Mouse (Mus musculus) spleen, adult 2 months (tissue): ENCODE measurements at regions not wholly inside any gene's neighbourhood (a gene's known extent, or its start where the extent isn't known, plus 50 kb on each side); places are given as distances from the start of the nearest gene placed in this dataset.

Experiments used
- DNase-seq, 2 experiments: peaks; one replicate each; pipeline versions ENCODE4 v3.0.0 to v3.0.0-alpha.2; 2012 to 2021; ENCODE audit warnings: low spot score in 2 of 2, low read depth in 1 of 2
- H3K27ac ChIP-seq: fragments of 200-500 bp; 2 replicates; pipeline ENCODE4 v1.5.1; 2012; ENCODE audit warnings: low read length, inconsistent platforms; ENCODE audit not compliant: insufficient read depth
- H3K27me3 ChIP-seq: fragments of 200-500 bp; 2 replicates; pipeline ENCODE4 v1.6.1; 2012; ENCODE audit warnings: mild to moderate bottlenecking, moderate library complexity, low read length, inconsistent platforms; ENCODE audit not compliant: control insufficient read depth, insufficient read depth
- H3K36me3 ChIP-seq: fragments of 200-500 bp; 2 replicates; pipeline ENCODE4 v1.6.1; 2012; ENCODE audit warnings: mild to moderate bottlenecking, low read length, inconsistent platforms; ENCODE audit not compliant: control insufficient read depth, insufficient read depth
- H3K4me1 ChIP-seq: fragments of 200-500 bp; 2 replicates; pipeline ENCODE4 v1.6.1; 2011; ENCODE audit warnings: inconsistent platforms; ENCODE audit not compliant: control insufficient read depth, insufficient read depth, insufficient read length
- H3K4me3 ChIP-seq: fragments of 200-500 bp; 2 replicates; pipeline ENCODE4 v1.5.1; 2011; ENCODE audit warnings: mild to moderate bottlenecking, inconsistent platforms; ENCODE audit not compliant: insufficient read depth, insufficient read length; ENCODE audit errors: extremely low read depth
- CTCF ChIP-seq: fragments of 200-500 bp; IDR thresholded peaks from 2 replicates; pipeline ENCODE4 v1.5.1; 2011; ENCODE audit warnings: mild to moderate bottlenecking, inconsistent platforms; ENCODE audit not compliant: insufficient read depth, insufficient read length, insufficient replicate concordance; ENCODE audit errors: extremely low read depth
- POLR2A ChIP-seq: fragments of 200-500 bp; IDR thresholded peaks from 2 replicates; pipeline ENCODE4 v1.6.1; 2011; ENCODE audit warnings: low read depth, low read length, inconsistent platforms
- WGBS: fragments of 180-500 bp; shearing (Covaris S2); methylation state at CpG from one replicate; pipeline ENCODE4 v1.1.7; 2018; 5-methylcytosine and 5-hydroxymethylcytosine counted together

- no peak overlapping the region for H3K27ac ChIP-seq
- H3K27me3 ChIP-seq, result no peaks in the 10 kb centered on the region
- DNase-seq, result no peak
- H3K4me1 ChIP-seq, result no peaks in the 10 kb centered on the region
- H3K36me3 ChIP-seq, result no peaks in the 10 kb centered on the region
- 88% methylated on average over 11 of the region's 11 CpGs for WGBS
- no peak overlapping the region for H3K4me3 ChIP-seq
- TF ChIP-seq CTCF (no peak), POLR2A (no peak)
These were observed 96.6 kb upstream of the Gjb5 start for GRCm38 (mm10) chr4:127454511-127455119.

- Histone ChIP-seq H3K27ac (no peak overlapping the region), H3K4me1 (no peaks in the 10 kb centered on the region), H3K36me3 (no peaks in the 10 kb centered on the region), H3K4me3 (no peak overlapping the region), H3K27me3 (no peaks in the 10 kb centered on the region)
- TF ChIP-seq CTCF, result no peak
- 84% methylated on average over 8 of the region's 8 CpGs for WGBS
- no peak for DNase-seq
These were observed 94.1 kb upstream of the Gjb5 start for GRCm38 (mm10) chr4:127452081-127452480.

GRCm38 (mm10) chr4:127445300-127445699, 87.3 kb upstream of the Gjb5 start:
- Histone ChIP-seq H3K4me1 (no peaks in the 10 kb centered on the region), H3K4me3 (no peak overlapping the region), H3K27ac (no peak overlapping the region), H3K36me3 (no peaks in the 10 kb centered on the region), H3K27me3 (no peaks in the 10 kb centered on the region)
- TF ChIP-seq CTCF (no peak), POLR2A (no peak)
- no peak for DNase-seq
- 67% methylated on average over 3 of the region's 3 CpGs for WGBS

- no peak overlapping the region for H3K4me3 ChIP-seq
- H3K27me3 ChIP-seq, result no peaks in the 10 kb centered on the region
- WGBS, result 81% methylated on average over 1 of the region's 1 CpGs
- DNase-seq, result no peak
- no peak for TF ChIP-seq POLR2A
- no peak for TF ChIP-seq CTCF
- H3K36me3 ChIP-seq, result no peaks in the 10 kb centered on the region
- no peaks in the 10 kb centered on the region for H3K4me1 ChIP-seq
- H3K27ac ChIP-seq, result no peak overlapping the region
These were observed 86.1 kb upstream of the Gjb5 start for GRCm38 (mm10) chr4:127444056-127444455.

- DNase-seq, result no peak
- H3K4me1 ChIP-seq, result no peaks in the 10 kb centered on the region
- H3K4me3 ChIP-seq, result no peak overlapping the region
- H3K27me3 ChIP-seq, result no peaks in the 10 kb centered on the region
- WGBS, result 91% methylated on average over 4 of the region's 4 CpGs
- TF ChIP-seq CTCF (no peak), POLR2A (no peak)
- H3K36me3 ChIP-seq, result no peaks in the 10 kb centered on the region
- no peak overlapping the region for H3K27ac ChIP-seq
These were observed 84.0 kb upstream of the Gjb5 start for GRCm38 (mm10) chr4:127442001-127442400.

- Histone ChIP-seq H3K4me1 (no peaks in the 10 kb centered on the region), H3K27me3 (no peaks in the 10 kb centered on the region), H3K4me3 (no peak overlapping the region), H3K36me3 (no peaks in the 10 kb centered on the region), H3K27ac (no peak overlapping the region)
- TF ChIP-seq POLR2A, result no peak
- no peak for TF ChIP-seq CTCF
- WGBS, result 67% methylated on average over 7 of the region's 7 CpGs
- DNase-seq, result no peak
These were observed 82.6 kb upstream of the Gjb5 start for GRCm38 (mm10) chr4:127440602-127441001.

GRCm38 (mm10) chr4:127435076-127435475, 77.1 kb upstream of the Gjb5 start:
- Histone ChIP-seq H3K27me3 (no peaks in the 10 kb centered on the region), H3K4me3 (no peak overlapping the region), H3K4me1 (no peaks in the 10 kb centered on the region), H3K27ac (no peak overlapping the region), H3K36me3 (no peaks in the 10 kb centered on the region)
- TF ChIP-seq CTCF (peak; percentile 27; the same call in 1 of the 2 replicates), POLR2A (no peak)
- 22% methylated on average over 8 of the region's 8 CpGs for WGBS
- peak in 1 of 2 experiments; percentile 11 for DNase-seq
